Mouse (Mus musculus): Measurements from ENCODE around the gene Arhgap22.

Gene Arhgap22

GRCm38 (mm10) chr14:33282447-33282846, 68.6 kb downstream of the Arhgap22 start:
- no peak for DNase-seq (ENCODE audit: low spot score)

DNA sequence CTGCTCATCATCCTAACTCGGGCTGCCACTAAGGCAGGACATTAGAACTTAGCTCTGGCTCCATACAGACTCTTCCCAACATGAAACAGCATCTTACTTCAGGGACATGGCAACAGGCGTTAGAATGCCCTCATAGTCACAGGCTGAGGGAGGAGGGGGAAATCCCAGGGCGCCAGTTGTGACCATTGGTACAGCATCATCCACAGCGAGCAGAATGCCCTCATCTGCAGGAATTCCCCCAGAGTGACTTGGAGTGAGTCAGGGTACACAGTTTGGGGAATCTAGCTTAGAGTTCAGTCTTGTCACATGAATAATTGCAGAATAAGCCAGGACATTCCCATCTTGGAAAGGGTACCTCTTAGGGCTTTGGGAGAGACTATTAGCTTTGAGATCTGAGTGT, 74.1 kb downstream of the Arhgap22 start:
- no peak for DNase-seq (ENCODE audit: low spot score)

DNA sequence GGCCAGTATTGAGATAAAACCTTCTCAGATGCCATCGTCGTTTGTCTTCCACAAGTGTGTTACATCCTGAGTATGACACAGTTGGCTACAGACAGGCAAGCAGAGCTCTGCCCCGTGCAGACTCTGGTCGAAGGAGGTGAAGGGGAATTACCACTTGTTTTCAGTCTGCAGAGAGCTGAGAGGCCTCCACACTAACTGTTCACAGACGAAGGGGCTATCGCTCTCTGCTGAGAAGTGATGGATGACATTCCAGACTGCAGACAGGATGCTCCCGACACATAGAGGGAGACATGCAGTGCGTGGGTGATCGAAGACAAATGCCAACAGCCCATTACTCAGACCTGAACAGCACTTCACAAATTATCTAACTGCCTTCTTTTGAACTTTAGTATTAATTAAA, 76.2 kb downstream of the Arhgap22 start:
- no peak for DNase-seq (ENCODE audit: low spot score)

GRCm38 (mm10) chr14:33294488-33294887, 80.7 kb downstream of the Arhgap22 start:
- DNase-seq (ENCODE audit: low spot score), result no peak

- no peak for DNase-seq (ENCODE audit: low spot score)
Observed at GRCm38 (mm10) chr14:33296698-33297341, 83.0 kb downstream of the Arhgap22 start.

DNA sequence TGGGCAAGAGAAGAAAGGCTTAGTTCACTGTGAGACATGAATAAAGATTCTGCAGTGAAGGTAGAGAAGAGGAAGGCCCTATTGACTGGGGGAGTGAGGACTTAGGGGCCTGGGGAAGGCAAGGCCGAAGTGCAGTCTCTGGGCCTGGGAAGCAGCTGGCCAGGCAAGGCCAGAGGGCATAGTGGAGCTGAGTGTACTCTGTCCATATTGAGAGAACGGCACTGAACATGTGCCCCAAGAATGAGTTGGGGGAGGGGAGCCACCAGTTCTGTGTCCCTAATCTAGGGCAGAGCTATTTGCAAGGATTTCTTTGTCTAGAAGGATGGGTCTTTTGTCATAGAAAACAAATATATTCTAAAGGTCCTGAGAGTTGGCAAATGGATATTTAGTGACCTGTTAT, 86.8 kb downstream of the Arhgap22 start:
- DNase-seq (ENCODE audit: low spot score), result no peak

DNA sequence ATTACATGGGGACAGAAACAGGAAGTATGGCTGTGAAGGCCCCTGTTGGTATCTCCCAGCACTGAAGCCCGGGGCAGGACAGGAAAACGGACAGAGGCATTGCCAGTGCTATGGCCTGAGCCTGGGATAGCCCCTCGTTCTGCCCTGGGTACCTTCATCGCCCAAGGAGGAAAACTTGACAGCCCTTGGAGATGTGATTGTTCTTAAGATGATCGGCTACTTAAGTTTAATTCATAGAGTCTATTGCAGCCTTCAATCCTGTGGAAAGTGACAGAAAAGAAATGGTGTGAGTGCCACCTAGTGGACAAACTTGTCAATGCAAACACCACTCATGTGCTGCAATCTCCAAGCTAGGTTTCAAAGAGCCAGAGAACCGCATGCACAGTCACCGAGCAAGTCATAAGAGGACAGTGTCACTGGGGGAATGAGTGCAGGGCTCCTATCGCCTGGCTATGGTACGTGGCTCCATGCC, 89.6 kb downstream of the Arhgap22 start:
- peak; percentile 68 for DNase-seq (ENCODE audit: low spot score)

DNA sequence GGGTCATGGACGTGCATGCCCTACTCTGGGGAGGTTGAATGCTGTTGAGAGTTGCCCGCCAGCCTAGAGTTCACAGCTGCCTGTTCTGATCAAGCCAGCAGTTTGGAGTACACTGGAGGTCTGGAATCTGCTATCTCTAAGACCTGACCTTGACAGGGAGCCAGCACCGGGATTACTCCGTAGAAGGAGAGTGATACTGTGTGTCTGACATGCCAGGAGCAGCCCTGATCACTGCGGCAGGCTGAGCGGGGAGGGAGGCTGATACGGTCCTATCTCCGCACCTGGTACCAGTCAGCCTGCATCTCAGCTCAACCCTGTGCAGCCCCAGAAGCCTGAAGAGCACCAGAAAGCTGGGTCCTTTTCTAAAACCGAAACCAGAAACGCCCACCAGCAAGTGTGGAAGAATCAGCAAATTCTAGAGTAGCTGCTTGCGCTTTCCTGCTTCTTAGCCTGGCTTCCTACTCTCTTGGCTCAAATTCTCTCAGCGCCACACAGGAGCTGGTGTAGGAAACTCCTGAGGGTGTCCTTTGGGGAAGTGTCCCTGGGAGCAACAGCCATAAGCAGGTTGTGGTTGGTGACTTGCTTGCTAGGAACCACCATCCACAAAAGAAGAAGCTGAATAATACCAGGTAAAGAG, 91.9 kb downstream of the Arhgap22 start:
- DNase-seq (ENCODE audit: low spot score), result no peak

- DNase-seq (ENCODE audit: low spot score), result no peak
Observed at GRCm38 (mm10) chr14:33310719-33311118, 96.9 kb downstream of the Arhgap22 start.

DNA sequence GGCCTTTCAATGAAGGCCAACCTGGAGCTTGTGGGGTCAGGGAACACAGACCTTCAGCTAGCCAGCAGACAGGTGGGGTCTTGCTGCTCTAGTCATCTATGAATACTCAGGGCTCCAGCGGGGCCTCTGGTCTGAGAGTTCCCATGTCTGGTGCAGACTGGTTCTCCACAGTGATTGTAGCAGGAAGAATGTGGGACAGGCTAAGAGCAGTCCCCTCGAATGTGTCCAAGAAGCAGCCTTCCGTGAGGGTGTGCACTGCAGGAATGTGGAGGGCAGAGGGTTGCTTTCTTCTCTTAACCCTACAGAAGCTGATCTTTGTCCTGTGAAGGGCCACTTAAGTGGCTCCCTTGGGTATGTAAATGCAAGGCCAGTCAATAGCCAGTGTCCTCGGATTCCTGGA, 98.5 kb downstream of the Arhgap22 start:
- no peak for DNase-seq (ENCODE audit: low spot score)

GRCm38 (mm10) chr14:33313624-33314023, 99.8 kb downstream of the Arhgap22 start:
- peak; percentile 64 for DNase-seq (ENCODE audit: low spot score)

DNA sequence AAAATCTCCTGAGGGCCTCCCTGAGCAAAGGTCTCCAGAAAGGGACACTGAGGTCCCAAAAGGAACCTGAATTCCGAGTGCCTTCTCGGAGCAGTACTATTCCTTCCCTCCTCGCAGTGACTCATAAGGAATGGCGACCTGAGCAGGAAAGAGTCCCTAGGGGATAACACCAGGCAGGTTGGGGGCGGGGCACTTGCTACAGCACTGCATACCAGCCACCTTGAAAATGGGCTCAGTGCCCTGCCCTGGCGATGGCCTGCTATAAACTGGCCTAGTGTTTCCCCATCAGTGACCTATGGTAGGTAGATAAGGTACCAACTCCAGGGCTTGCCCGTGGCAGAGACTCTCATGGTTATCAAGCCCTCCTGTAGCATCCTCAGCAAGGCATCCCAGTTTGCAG, 100.3 kb downstream of the Arhgap22 start:
- DNase-seq (ENCODE audit: low spot score), result no peak

DNA sequence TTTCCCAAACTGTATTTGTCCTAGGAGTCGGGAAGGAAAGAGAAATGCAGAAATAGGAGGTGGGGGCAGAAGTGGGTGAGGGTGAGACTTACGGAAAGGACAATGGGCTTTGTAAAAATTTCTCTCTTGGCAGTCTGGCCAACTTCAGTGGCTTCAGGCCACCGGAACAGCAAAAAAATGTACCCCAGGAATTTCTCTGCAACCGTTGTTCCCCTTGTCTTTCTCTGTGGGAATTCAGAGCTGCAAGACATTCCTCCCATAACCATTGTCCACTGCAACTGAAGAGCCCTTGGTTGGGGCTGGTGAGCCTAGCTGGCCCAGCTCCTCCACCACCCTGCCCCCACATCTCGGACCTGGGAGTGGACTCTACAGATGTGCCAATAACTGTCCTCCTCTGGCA, 101.3 kb downstream of the Arhgap22 start:
- no peak for DNase-seq (ENCODE audit: low spot score)

DNA sequence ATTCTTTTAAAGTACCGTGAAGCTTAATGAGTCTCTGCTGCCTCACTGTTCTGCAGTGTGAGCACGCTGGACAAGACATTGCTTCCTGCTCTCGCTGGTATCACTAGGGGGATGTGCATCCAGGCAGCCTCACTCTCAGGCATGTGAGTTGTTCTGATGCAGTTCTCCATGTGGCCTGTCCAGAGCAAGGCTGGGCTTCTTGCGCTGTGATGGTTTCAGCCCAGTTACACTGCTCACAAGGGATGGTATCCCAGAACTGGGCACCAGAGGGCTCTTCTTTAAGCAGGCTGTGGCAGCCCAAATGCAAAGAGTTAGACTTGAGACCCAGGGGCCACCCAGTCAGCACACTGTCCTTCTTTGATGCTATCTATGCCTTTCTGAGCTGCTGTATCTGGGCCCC, 101.9 kb downstream of the Arhgap22 start:
- no peak for DNase-seq (ENCODE audit: low spot score)

DNA sequence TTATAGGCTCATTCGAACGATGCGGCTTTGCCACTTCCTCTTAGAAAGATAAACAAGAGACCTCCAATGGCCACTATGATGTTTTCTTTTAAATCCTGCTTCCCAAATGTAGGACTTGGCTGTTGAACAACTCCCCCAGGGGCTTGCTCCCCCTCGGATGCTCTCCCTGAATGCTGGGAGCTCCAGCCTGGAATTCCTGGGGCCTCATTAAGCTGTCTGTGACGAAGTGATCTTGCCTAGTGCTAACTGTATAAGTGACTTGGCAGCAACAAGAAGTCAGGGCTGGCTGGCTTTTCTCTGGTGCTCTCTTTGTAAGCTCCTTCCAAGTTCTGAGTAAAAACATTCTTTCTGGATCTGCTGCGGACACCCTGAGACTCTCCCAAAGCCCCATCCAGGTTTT, 104.1 kb downstream of the Arhgap22 start:
- DNase-seq (ENCODE audit: low spot score), result no peak

GRCm38 (mm10) chr14:33319541-33320521, 106.0 kb downstream of the Arhgap22 start:
- peak; percentile 75 for DNase-seq (ENCODE audit: low spot score)

DNA sequence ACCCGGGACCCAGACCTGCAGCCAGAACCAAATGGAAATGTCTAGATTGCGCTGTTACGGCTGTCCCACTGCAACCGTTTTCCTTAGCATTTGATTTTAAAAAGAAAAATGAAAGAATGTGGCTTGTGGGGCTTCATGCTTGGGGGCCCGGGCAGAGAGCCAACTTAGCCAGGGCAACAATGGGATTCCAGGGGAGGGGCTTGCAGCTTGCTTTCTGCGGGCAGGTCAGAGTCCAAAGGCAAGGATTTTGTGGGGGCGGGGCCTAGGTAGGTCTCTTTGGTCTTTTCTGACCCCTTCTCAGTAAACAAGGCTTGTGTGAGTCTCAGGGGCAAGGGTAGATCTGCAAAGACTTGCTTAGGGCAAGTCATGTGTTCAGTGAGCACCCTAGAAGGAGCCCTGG, 107.0 kb downstream of the Arhgap22 start:
- no peak for DNase-seq (ENCODE audit: low spot score)

DNA sequence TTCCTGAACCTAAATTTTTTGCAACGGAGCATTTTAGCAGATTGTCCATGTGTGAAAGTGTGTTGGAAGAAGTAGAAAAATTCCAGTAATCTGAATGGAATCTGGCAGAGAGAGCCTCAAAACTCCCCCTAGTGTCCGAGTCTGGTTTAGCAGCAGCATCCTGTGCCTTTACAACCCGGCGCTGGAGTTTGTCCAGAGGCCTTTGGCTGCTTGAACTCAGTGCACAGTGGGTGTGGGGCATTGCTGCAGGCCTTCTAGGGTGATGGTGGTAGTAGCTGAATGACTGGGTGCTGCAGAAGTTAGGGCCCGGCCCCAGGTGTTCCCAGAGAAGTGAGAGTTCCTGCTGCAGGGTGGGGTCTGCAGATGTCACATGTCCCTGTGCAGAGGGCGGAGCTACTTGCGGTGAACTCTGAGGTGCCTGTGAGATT, 108.8 kb downstream of the Arhgap22 start:
- peak; percentile 76 for DNase-seq (ENCODE audit: low spot score)

DNA sequence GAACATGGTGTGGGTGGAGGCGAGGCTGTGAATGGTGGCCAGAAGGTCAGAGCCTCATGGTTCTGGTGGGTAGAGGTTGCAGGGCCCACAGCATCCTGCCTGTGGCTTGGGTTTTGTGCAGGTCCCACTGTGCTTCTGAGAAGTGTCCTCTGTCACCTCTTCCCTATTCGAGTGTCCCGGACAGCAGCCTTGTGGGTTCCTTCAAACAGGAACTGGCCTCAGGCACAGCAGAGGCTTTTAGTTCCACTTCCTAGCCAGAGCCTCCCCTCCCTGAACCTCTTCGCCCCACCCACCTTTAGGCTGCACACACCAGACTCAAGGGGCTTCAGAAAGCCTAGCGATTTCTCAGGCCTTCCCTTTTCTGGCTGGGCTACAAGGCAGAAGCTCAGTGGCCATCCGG, 110.7 kb downstream of the Arhgap22 start:
- no peak for DNase-seq (ENCODE audit: low spot score)

- DNase-seq (ENCODE audit: low spot score), result no peak
Observed at GRCm38 (mm10) chr14:33328369-33328768, 114.5 kb downstream of the Arhgap22 start.

- no peak for DNase-seq (ENCODE audit: low spot score)
Observed at GRCm38 (mm10) chr14:33329297-33329805, 115.5 kb downstream of the Arhgap22 start.

GRCm38 (mm10) chr14:33330986-33331385, 117.2 kb downstream of the Arhgap22 start:
- no peak for DNase-seq (ENCODE audit: low spot score)

All from urinary bladder, postnatal 25 days (tissue).